Mouse (Mus musculus) embryonic facial prominence, embryonic 13.5 days (tissue): ENCODE measurements around the gene Bricd5. TPM values are rescaled to one million over a fixed set of nuclear protein-coding genes. Genes with fewer than 3 reads are reported as not detected.
"Not testable (repeated sequence)": the region's sequence is repeated elsewhere in the genome, so short reads cannot be mapped to it uniquely, and the experiment has no call there.

ENCODE experiments used
- ATAC-seq: fragments of 200-750 bp; cut with Nextera tagmentation; 2 replicates; pipeline ENCODE4 v1.8.0; 2017; ENCODE audit warnings: low read depth; ENCODE audit not compliant: insufficient number of reproducible peaks, insufficient read depth, low FRiP score, low TSS enrichment
- H3K27ac ChIP-seq: fragments of 300-500 bp; sonication (generic); 2 replicates; pipeline ENCODE4 v1.5.1; 2015; ENCODE audit warnings: moderate library complexity, mild to moderate bottlenecking, inconsistent platforms
- H3K27me3 ChIP-seq: fragments of 300-500 bp; sonication (generic); 2 replicates; pipeline ENCODE4 v1.6.1; 2015; ENCODE audit warnings: mild to moderate bottlenecking, inconsistent platforms
- H3K36me3 ChIP-seq: fragments of 300-500 bp; sonication (generic); 2 replicates; pipeline ENCODE4 v1.6.1; 2015; ENCODE audit warnings: mild to moderate bottlenecking, inconsistent platforms
- H3K4me1 ChIP-seq: fragments of 300-500 bp; sonication (generic); 2 replicates; pipeline ENCODE4 v1.6.1; 2015; ENCODE audit warnings: inconsistent platforms
- H3K4me2 ChIP-seq: fragments of 300-500 bp; sonication (generic); 2 replicates; pipeline ENCODE4 v1.6.1; 2015; ENCODE audit warnings: moderate library complexity, mild to moderate bottlenecking, inconsistent platforms
- H3K4me3 ChIP-seq: fragments of 300-500 bp; sonication (generic); 2 replicates; pipeline ENCODE4 v1.5.1; 2015; ENCODE audit warnings: mild to moderate bottlenecking, inconsistent platforms
- H3K9ac ChIP-seq: fragments of 300-500 bp; sonication (generic); 2 replicates; pipeline ENCODE4 v1.6.1; 2015; ENCODE audit warnings: mild to moderate bottlenecking, inconsistent platforms
- H3K9me3 ChIP-seq: fragments of 300-500 bp; sonication (generic); 2 replicates; pipeline ENCODE4 v1.6.1; 2016; ENCODE audit warnings: inconsistent platforms
- WGBS: fragments of 180-500 bp; shearing (Covaris S2); methylation state at CpG from one replicate; pipeline ENCODE4 v1.1.7; 2015; ENCODE audit warnings: mixed read lengths; 5-methylcytosine and 5-hydroxymethylcytosine counted together
- polyA plus RNA-seq: library from polyadenylated mRNA; unstranded; fragments of >200 nt; fragmentation: Nextera tagmentation; extraction: Ambion mirVana; gene quantifications from 2 replicates; pipeline ENCODE4 v1.2.1, GENCODE M21; 2015

Bricd5 gene
- polyA plus RNA-seq: not detected in 2 replicates

DNA sequence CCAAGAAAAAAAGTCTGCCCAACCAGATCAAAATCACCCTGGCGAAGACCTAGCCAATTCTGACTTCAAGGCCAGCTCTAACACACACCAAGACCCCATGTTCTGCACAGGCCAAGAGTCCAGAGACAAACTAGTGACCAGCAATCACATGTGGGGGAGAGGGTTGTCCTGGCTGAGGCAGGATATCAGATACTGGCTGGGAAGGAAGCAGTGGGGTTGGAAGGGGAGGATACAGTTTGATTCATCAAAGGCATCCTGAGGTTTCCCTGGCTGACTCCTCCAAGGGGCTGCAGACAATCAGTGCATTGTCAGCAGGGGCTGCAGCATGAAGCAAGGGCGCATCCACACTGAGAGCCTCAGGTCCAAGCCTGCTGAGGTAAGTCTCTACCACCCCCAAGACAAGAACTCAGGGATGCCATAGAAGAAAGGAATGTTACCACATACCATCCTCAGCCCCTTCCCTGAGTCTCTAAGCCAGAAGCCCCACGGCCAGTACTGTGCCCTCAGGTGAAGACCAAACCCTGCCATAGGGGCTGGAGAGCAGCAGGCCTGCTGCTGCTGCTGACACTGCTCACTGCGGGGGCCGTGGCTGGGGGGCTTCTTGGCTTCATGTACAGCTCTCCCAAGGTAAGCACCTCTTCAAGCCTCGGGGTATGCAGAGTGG, at the start of gene Bricd5:
Gene Bricd5 (plus strand): TSS at position 273 of the 664 bp plus-strand sequence.
- Histone ChIP-seq H3K36me3 (peaks cover 40% of the 10 kb centered on the region), H3K4me2 (peak within 1 kb of the TSS; percentile 99), H3K4me3 (peak within 1 kb of the TSS; percentile 9; the same call in 1 of the 2 replicates), H3K9ac (0 out of 2 replicates have a peak within 1 kb of the TSS, but pooled peaks have one; percentile 91), H3K9me3 (no peaks in the 10 kb centered on the region), H3K27ac (peak within 1 kb of the TSS; percentile 51; the same call in 1 of the 2 replicates), H3K4me1 (peaks cover 53% of the 10 kb centered on the region), H3K27me3 (no peaks in the 10 kb centered on the region)
- WGBS: 57% methylated on average over 6 of the region's 6 CpGs
- no peak for ATAC-seq

DNA sequence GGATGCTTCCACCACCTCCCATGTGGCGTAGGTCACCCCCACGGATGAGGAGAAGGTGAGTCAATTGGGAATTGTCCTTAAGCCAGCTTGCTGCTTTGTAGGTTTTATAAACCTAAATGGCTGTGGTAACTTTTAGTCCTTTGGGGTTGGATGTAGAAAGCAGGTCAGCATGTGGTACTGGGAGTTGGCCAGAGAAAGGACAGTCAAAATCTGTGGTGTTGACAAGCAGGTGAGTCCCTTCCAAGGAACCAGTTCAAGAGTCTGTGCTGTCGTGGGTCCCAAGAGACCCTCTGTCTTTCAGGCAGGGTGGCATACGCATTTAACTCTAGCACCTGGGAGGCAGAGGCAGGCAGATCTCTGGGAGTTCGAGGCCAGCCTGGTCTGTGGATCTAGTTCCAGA, 49.2 kb upstream of the Bricd5 start:
- H3K36me3 ChIP-seq: peaks cover 61% of the 10 kb centered on the region
- peaks cover 11% of the 10 kb centered on the region for H3K4me1 ChIP-seq
- no peaks in the 10 kb centered on the region for H3K9me3 ChIP-seq
- H3K9ac ChIP-seq: no peak overlapping the region
- 91% methylated on average over 5 of the region's 5 CpGs for WGBS
- no peaks in the 10 kb centered on the region for H3K27me3 ChIP-seq
- ATAC-seq: no peak
- no peak overlapping the region for H3K27ac ChIP-seq
- no peak overlapping the region for H3K4me3 ChIP-seq
- H3K4me2 ChIP-seq: no peak overlapping the region

DNA sequence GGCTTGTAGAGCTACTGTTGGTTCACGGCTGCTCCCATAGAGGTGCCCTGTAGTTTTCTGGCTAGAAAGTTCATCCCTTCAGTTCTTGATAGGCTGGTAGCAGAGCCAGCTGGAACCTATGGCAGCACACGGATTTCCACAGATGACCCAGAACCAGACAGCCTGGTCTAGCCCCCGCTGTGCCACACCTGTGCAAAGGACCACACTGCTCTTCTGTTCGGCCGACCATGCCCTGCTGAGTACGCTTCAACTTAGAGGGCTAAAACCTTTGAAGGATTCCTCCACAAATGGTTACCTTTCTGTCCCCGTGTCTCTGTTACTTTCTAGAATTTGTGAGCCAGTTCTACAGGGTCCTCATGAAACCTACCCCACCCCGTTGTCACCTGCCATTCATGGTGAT, 48.4 kb upstream of the Bricd5 start:
- Histone ChIP-seq H3K4me1 (peaks cover 11% of the 10 kb centered on the region), H3K36me3 (peaks cover 52% of the 10 kb centered on the region)
- H3K4me2 ChIP-seq, H3K4me3 ChIP-seq, H3K9me3 ChIP-seq, H3K27ac ChIP-seq, H3K27me3 ChIP-seq, ATAC-seq, H3K9ac ChIP-seq: not testable (repeated sequence)
- whole genome bisulfite sequencing: 91% methylated on average over 6 of the region's 8 CpGs

DNA sequence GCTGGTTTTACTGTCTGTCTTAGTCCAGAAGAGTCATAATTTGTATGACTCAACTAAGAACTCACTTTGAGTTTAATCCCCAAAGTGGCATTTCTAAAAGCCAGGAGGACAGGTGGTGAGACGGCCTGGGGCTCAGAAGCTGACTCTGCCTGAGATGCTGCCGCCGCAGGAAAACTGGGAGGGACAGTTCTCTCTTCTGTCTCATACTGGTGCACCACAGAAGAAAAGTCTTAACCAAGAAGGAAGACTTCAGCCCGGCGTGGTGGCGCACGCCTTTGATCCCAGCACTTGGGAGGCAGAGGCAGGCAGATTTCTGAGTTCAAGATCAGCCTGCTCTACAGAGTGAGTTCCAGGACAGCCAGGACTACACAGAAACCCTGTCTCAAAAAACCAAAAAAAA, 47.8 kb upstream of the Bricd5 start:
- H3K4me2 ChIP-seq: peak overlapping the region; percentile 73
- peak overlapping the region; percentile 89; the same call in 1 of the 2 replicates for H3K9ac ChIP-seq
- H3K36me3 ChIP-seq: peaks cover 47% of the 10 kb centered on the region
- no peak for ATAC-seq
- H3K9me3 ChIP-seq: no peaks in the 10 kb centered on the region
- H3K4me3 ChIP-seq: peak overlapping the region; percentile 72
- WGBS: 84% methylated on average over 7 of the region's 7 CpGs
- H3K27ac ChIP-seq: peak overlapping the region; percentile 97; the same call in 1 of the 2 replicates
- H3K4me1 ChIP-seq: peaks cover 11% of the 10 kb centered on the region
- no peaks in the 10 kb centered on the region for H3K27me3 ChIP-seq

DNA sequence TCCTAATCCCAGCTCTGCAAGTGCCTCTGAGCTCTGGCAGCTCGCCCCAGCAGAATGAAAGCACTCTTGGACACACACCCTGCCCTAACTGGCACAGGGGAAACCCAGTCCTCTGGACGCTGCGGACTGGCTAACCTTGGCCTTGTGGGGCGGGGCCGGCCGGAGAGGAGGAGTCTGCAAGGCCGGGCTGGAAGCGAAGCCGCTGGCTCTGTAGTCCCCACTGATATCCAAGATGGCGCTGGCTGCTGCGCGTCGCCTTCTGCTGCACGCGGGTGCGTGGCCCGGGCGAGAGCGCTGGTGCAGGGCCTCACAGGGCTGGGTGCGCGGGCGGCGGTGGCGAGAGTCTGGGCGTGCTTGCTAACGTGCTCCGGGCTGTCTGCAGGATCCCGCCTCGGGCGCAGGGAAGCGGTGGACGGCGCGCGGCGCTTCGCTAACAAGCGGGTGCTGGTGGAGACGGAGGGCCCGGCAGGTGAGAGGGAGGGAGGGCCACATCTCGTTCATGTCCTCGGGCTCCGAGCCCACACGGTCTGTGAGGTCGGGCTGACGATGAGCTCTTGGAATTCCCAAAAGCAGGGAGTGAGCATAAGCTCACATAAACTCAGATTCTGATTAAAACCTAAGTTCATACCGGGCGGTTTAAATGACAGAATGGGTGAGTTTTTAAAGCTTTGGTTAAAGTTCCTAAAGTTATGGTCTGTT, 47.1 kb upstream of the Bricd5 start, which contains the start of gene Eci1:
Gene Eci1 (plus strand): TSS at position 171 of the 699 bp plus-strand sequence.
- peak; percentile 88 for ATAC-seq
- H3K9me3 ChIP-seq: no peaks in the 10 kb centered on the region
- peak within 1 kb of the TSS; percentile 72 for H3K4me3 ChIP-seq

DNA sequence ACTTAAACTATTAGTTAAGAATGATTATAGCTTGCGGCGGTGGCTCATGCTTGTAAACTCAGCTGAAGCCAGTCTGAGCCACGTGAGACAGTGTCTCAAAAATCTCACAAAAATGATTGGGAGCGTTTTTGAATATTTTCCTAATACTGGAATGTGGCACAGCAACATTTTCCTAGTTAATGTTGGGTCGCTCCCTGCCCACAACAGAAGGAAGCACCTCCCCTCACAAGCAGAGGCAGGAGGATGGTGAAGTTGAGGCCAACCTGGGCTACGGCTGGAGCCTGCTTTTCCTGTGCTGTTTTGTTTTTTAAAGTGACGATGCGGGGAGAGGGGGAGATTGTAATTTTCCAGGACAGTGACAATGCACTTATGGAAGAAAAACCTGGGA, 46.5 kb upstream of the Bricd5 start:
- Histone ChIP-seq H3K27me3 (no peaks in the 10 kb centered on the region), H3K4me2 (peak overlapping the region; percentile 73), H3K27ac (peak overlapping the region; percentile 97), H3K36me3 (peaks cover 34% of the 10 kb centered on the region), H3K9ac (peak overlapping the region; percentile 89), H3K4me3 (peak overlapping the region; percentile 72), H3K9me3 (no peaks in the 10 kb centered on the region), H3K4me1 (peaks cover 11% of the 10 kb centered on the region)
- 5% methylated on average over 8 of the region's 8 CpGs for WGBS
- ATAC-seq: no peak

More for the DNA sequence above, 47.1 kb upstream of the Bricd5 start, which contains the start of gene Eci1:
- Histone ChIP-seq H3K27ac (peak within 1 kb of the TSS; percentile 97), H3K27me3 (no peaks in the 10 kb centered on the region), H3K9ac (peak within 1 kb of the TSS; percentile 89), H3K36me3 (peaks cover 40% of the 10 kb centered on the region), H3K4me2 (peak within 1 kb of the TSS; percentile 73), H3K4me1 (peaks cover 11% of the 10 kb centered on the region)
- under 1% methylated on average over 48 of the region's 48 CpGs for WGBS

DNA sequence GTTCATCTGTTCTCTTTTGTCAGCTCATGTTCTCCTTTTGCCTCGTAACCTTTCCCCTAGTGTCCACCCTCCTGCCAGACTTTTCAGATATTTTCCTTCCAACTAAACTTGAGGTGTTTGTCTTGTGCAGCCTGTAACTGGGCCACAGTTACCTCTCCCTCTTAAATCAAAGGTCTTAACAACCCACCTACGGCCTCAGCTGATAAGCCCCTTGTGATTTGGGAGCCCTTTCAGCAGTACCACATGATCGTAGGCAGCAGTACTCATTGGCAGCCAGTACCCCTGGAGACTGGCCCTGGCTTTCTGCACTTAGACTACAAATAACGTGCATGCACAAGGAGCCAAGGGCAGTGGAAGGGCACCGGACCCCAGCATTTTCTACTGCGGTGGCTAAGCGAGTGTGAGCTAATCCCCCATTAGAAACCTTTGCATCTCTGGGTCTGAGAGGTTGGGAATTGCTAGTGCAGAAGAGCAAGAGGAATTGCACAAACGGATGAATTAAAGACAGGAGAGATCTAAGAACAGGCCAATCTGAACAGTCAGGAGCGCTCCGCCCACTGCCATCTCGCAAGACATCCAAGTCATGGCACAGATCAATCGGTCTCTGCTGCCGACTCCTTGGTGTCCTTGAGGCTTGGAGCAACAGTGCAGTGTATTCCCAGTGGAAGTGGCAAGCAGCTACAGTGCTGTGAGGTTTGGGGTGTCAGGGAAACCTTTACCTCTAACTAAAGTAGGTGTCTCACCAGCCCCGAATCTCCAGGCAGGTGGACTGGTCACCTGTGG, 44.3 kb upstream of the Bricd5 start:
- Histone ChIP-seq H3K9me3 (no peaks in the 10 kb centered on the region), H3K9ac (no peak overlapping the region), H3K4me3 (no peak overlapping the region), H3K27me3 (no peaks in the 10 kb centered on the region), H3K27ac (no peak overlapping the region), H3K36me3 (peaks cover 27% of the 10 kb centered on the region), H3K4me2 (no peak overlapping the region), H3K4me1 (peaks cover 11% of the 10 kb centered on the region)
- no peak for ATAC-seq
- 89% methylated on average over 14 of the region's 14 CpGs for WGBS

DNA sequence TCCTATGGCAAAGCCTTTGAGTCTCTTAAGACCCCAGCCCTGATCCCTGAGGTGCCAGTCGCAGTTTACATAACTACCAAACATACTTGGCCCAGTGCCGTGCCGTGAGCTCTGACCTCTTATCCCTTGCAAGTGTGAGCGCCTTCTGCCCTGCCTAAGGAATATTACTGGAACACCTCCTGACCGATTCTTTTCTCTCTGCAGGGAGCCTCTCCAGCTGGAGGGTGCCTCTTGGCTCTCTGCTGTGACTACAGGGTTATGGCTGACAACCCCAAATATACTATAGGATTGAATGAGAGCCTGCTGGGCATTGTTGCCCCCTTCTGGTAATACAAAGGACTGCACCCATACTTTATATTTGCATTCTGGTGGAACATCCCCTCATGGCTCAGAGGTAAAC, 36.7 kb upstream of the Bricd5 start:
- Histone ChIP-seq H3K4me3 (no peak overlapping the region), H3K4me2 (no peak overlapping the region), H3K9me3 (no peaks in the 10 kb centered on the region), H3K27ac (no peak overlapping the region), H3K9ac (no peak overlapping the region), H3K27me3 (no peaks in the 10 kb centered on the region), H3K36me3 (peaks cover 85% of the 10 kb centered on the region), H3K4me1 (no peaks in the 10 kb centered on the region)
- 82% methylated on average over 5 of the region's 5 CpGs for WGBS
- ATAC-seq: no peak

DNA sequence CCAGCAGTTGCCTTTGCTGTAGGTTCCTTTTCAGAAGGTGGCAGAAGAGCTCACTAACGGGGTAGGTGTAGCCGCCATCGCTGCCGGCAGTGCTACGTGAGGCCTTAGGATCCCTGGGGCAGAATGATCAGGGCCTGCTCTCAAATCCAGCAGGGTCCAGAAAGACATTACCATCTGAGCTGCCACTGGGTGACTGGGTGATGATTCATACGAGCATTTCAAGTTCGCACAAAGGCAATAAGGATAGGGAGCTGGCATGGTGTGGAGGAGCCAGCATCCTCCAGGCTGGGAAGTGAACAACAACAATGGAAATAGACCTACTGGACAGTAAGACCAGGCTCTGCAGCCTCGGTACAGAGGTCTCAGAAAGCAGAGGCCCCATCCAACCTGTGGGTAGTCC, 33.3 kb upstream of the Bricd5 start:
- Histone ChIP-seq H3K27ac (no peak overlapping the region), H3K36me3 (peaks cover 93% of the 10 kb centered on the region), H3K4me3 (no peak overlapping the region), H3K9ac (no peak overlapping the region), H3K27me3 (no peaks in the 10 kb centered on the region), H3K9me3 (no peaks in the 10 kb centered on the region), H3K4me2 (no peak overlapping the region), H3K4me1 (no peaks in the 10 kb centered on the region)
- 92% methylated on average over 8 of the region's 8 CpGs for WGBS
- no peak for ATAC-seq

DNA sequence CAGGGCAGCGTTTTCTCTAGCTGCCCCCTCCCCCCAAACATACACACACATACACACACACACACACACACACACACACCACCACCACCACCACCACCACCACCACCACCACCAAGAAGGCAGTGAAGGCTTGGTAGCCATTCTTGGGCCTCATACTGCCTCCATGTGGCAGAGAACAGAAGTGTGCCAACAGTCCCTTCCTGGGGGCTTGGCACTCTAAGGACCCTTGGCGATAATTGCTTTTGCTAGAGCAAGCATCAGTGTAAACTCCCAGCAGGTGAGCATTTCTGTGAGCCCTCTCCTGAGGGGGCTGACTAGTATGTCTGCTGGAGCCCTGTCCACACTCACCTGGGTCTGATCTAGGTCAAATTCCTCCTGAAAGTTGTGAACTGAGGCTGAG, 32.5 kb upstream of the Bricd5 start:
- WGBS: 43% methylated on average over 2 of the region's 2 CpGs
- Histone ChIP-seq H3K4me1 (no peaks in the 10 kb centered on the region), H3K9me3 (no peaks in the 10 kb centered on the region), H3K4me2 (no peak overlapping the region), H3K9ac (no peak overlapping the region), H3K4me3 (no peak overlapping the region), H3K27ac (no peak overlapping the region), H3K36me3 (peaks cover 93% of the 10 kb centered on the region), H3K27me3 (no peaks in the 10 kb centered on the region)
- ATAC-seq: no peak

DNA sequence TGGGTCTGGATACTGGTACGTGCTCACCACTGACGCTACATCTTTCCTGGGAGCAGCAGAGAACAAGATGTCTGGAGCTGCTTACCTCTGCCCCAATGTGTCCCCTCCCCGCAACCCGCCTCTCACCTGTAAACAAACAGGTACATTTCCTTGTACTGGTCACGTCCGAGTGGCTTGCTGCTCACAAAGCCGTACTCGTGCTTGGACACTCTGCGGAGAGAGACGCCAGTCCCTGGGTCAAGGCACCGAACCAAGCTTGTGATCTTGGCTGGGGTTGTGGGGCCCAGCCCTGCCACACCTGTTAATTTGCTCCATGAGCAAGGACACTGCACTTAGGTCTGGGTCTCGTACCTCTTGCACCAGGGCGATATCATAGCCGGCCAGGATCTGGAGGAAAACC, 31.6 kb upstream of the Bricd5 start:
- 0 out of 2 replicates have a peak, but pooled peaks have one; percentile 10 for ATAC-seq
- Histone ChIP-seq H3K9ac (no peak overlapping the region), H3K36me3 (peaks cover 97% of the 10 kb centered on the region), H3K9me3 (no peaks in the 10 kb centered on the region), H3K4me3 (no peak overlapping the region), H3K4me2 (no peak overlapping the region), H3K27ac (no peak overlapping the region), H3K4me1 (no peaks in the 10 kb centered on the region), H3K27me3 (no peaks in the 10 kb centered on the region)
- 89% methylated on average over 14 of the region's 14 CpGs for WGBS
